ENCODE assay signal across 18 mouse cellular contexts in genomic region chr14:8727364-8727763, GRCm38 (mm10).
DNase-seq lines count a peak whose midpoint lies in the region; ATAC-seq lines count a peak whose summit lies in the region.
"Had no signal": no experiment of that assay in that cellular context is flagged by ENCODE, and none has a peak within 500 bp of the region (broad histone marks: within the 10 kb centered on the region; RNA-seq: fewer than 3 reads in every experiment).

No protein-coding gene starts in this region.

- no peak for DNase-seq in forebrain, embryonic 10.5 days (ENCODE audit: extremely low spot score, low spot score)
- no peak for DNase-seq in forebrain, embryonic 11.5 days (ENCODE audit: low spot score)
- DNase-seq in kidney, adult 9 months, result peak; percentile 17
- DNase-seq in kidney, postnatal 4 days, result no peak
- DNase-seq in lung, postnatal 14 days, result no peak
- DNase-seq: adrenal gland, adult 8-10 months; adrenal gland, postnatal 25 days; cerebellum, adult 18-20 months; cerebellum, adult 9-10 months; cerebellum, postnatal 14 days; gastrocnemius, postnatal 25 days; heart, adult 2 months had no signal

- 35% methylated on average over 1 of the region's 1 CpGs for WGBS in forebrain, embryonic 13.5 days
- WGBS in forebrain, embryonic 10.5 days, result 81% methylated on average over 1 of the region's 1 CpGs
- 37% methylated on average over 1 of the region's 1 CpGs for WGBS in forebrain, embryonic 16.5 days
- WGBS in forebrain, embryonic 11.5 days, result 78% methylated on average over 1 of the region's 1 CpGs

- H3K9ac ChIP-seq in forebrain, embryonic 13.5 days, result no peak overlapping the region
- no peak overlapping the region for H3K9ac ChIP-seq in forebrain, embryonic 16.5 days (replicated peaks; ENCODE audit: low read depth, low read length)
- no peak overlapping the region for H3K9ac ChIP-seq in forebrain, embryonic 11.5 days (ENCODE audit: low read length)
- H3K9ac ChIP-seq: hindbrain, embryonic 12.5 days; hindbrain, embryonic 15.5 days had no signal

- ATAC-seq in forebrain, embryonic 13.5 days, result 0 out of 2 replicates have a peak, but pooled peaks have one; percentile 45
- peak; percentile 57; the same call in 1 of the 2 replicates for ATAC-seq in forebrain, embryonic 16.5 days
- no peak for ATAC-seq in forebrain, embryonic 11.5 days (replicated peaks; ENCODE audit: low FRiP score)
- ATAC-seq: activated CD4-positive, CD25-positive, alpha-beta regulatory T cell, adult 4 months had no signal

- no peak overlapping the region for H3K27ac ChIP-seq in forebrain, embryonic 13.5 days
- H3K27ac ChIP-seq in forebrain, embryonic 10.5 days, result no peak overlapping the region
- H3K27ac ChIP-seq in forebrain, embryonic 16.5 days (ENCODE audit: low read length), result no peak overlapping the region
- H3K27ac ChIP-seq in forebrain, embryonic 11.5 days (ENCODE audit: low read depth, low read length), result no peak overlapping the region
- H3K27ac ChIP-seq: heart, adult 2 months; heart, embryonic 10.5 days; hindbrain, embryonic 12.5 days; hindbrain, embryonic 15.5 days had no signal

- H3K36me3 ChIP-seq in forebrain, embryonic 13.5 days (ENCODE audit: poor library complexity, severe bottlenecking), result no peaks in the 10 kb centered on the region
- H3K36me3 ChIP-seq in forebrain, embryonic 10.5 days (replicated peaks), result no peaks in the 10 kb centered on the region
- no peaks in the 10 kb centered on the region for H3K36me3 ChIP-seq in forebrain, embryonic 16.5 days (ENCODE audit: control insufficient read depth, insufficient read depth)
- H3K36me3 ChIP-seq in forebrain, embryonic 11.5 days (ENCODE audit: control insufficient read depth, insufficient read depth, low read length), result no peaks in the 10 kb centered on the region
- H3K36me3 ChIP-seq: heart, embryonic 10.5 days; hindbrain, embryonic 12.5 days; hindbrain, embryonic 15.5 days had no signal

- no peaks in the 10 kb centered on the region for H3K9me3 ChIP-seq in forebrain, embryonic 13.5 days (replicated peaks)
- no peaks in the 10 kb centered on the region for H3K9me3 ChIP-seq in forebrain, embryonic 10.5 days
- no peaks in the 10 kb centered on the region for H3K9me3 ChIP-seq in forebrain, embryonic 16.5 days (ENCODE audit: control insufficient read depth, low read length)
- H3K9me3 ChIP-seq in forebrain, embryonic 11.5 days (ENCODE audit: control insufficient read depth, low read length), result no peaks in the 10 kb centered on the region
- H3K9me3 ChIP-seq: heart, embryonic 10.5 days; hindbrain, embryonic 12.5 days; hindbrain, embryonic 15.5 days had no signal

- H3K4me1 ChIP-seq in forebrain, embryonic 13.5 days, result no peaks in the 10 kb centered on the region
- no peaks in the 10 kb centered on the region for H3K4me1 ChIP-seq in forebrain, embryonic 10.5 days
- H3K4me1 ChIP-seq in forebrain, embryonic 16.5 days (replicated peaks; ENCODE audit: control insufficient read depth, insufficient read depth, low read length), result no peaks in the 10 kb centered on the region
- H3K4me1 ChIP-seq in forebrain, embryonic 11.5 days (replicated peaks; ENCODE audit: control insufficient read depth, insufficient read depth, low read length), result no peaks in the 10 kb centered on the region
- H3K4me1 ChIP-seq: heart, embryonic 10.5 days; hindbrain, embryonic 12.5 days; hindbrain, embryonic 15.5 days had no signal

- H3K4me3 ChIP-seq in forebrain, embryonic 13.5 days, result no peak overlapping the region
- H3K4me3 ChIP-seq in forebrain, embryonic 10.5 days, result no peak overlapping the region
- no peak overlapping the region for H3K4me3 ChIP-seq in forebrain, embryonic 16.5 days (replicated peaks; ENCODE audit: low read length)
- no peak overlapping the region for H3K4me3 ChIP-seq in forebrain, embryonic 11.5 days (ENCODE audit: low read depth, low read length)
- H3K4me3 ChIP-seq: heart, adult 2 months; heart, embryonic 10.5 days; hindbrain, embryonic 12.5 days; hindbrain, embryonic 15.5 days had no signal

- no peaks in the 10 kb centered on the region for H3K27me3 ChIP-seq in forebrain, embryonic 13.5 days
- H3K27me3 ChIP-seq in forebrain, embryonic 10.5 days (ENCODE audit: poor library complexity, severe bottlenecking), result no peaks in the 10 kb centered on the region
- no peaks in the 10 kb centered on the region for H3K27me3 ChIP-seq in forebrain, embryonic 16.5 days (replicated peaks; ENCODE audit: control insufficient read depth, insufficient read depth, low read length)
- no peaks in the 10 kb centered on the region for H3K27me3 ChIP-seq in forebrain, embryonic 11.5 days (ENCODE audit: control insufficient read depth, insufficient read depth, low read length)
- H3K27me3 ChIP-seq: hindbrain, embryonic 12.5 days; hindbrain, embryonic 15.5 days had no signal

- H3K4me2 ChIP-seq in forebrain, embryonic 13.5 days, result no peak overlapping the region
- no peak overlapping the region for H3K4me2 ChIP-seq in forebrain, embryonic 16.5 days (ENCODE audit: low read length)
- no peak overlapping the region for H3K4me2 ChIP-seq in forebrain, embryonic 11.5 days (ENCODE audit: low read depth, low read length, severe bottlenecking)
- H3K4me2 ChIP-seq: hindbrain, embryonic 12.5 days; hindbrain, embryonic 15.5 days had no signal
